Mouse (Mus musculus) heart, embryonic 16.5 days (tissue): Measurements from ENCODE around the gene Man1a. TPM values are rescaled to one million over a fixed set of nuclear protein-coding genes. Genes with fewer than 3 reads are reported as not detected.

Experiments used
- ATAC-seq: fragments of 200-750 bp; cut with Nextera tagmentation; replicated peaks from 2 replicates; pipeline ENCODE4 v1.8.0; 2017; ENCODE audit warnings: moderate number of reproducible peaks; ENCODE audit not compliant: insufficient read depth, low FRiP score; ENCODE audit errors: extremely low read depth
- H3K27ac ChIP-seq: fragments of 300-500 bp; sonication (generic); 2 replicates; pipeline ENCODE4 v1.5.1; 2014; ENCODE audit warnings: mild to moderate bottlenecking, low read length, control low read depth, moderate library complexity
- H3K27me3 ChIP-seq: fragments of 300-500 bp; sonication (generic); 2 replicates; pipeline ENCODE4 v1.6.1; 2014; ENCODE audit warnings: low read length, mixed read lengths; ENCODE audit not compliant: control insufficient read depth, insufficient read depth
- H3K36me3 ChIP-seq: fragments of 300-500 bp; sonication (generic); 2 replicates; pipeline ENCODE4 v1.6.1; 2014; ENCODE audit not compliant: control insufficient read depth, insufficient read depth
- H3K4me1 ChIP-seq: fragments of 300-500 bp; sonication (generic); 2 replicates; pipeline ENCODE4 v1.6.1; 2014; ENCODE audit warnings: low read length, mixed read lengths; ENCODE audit not compliant: control insufficient read depth, insufficient read depth
- H3K4me2 ChIP-seq: fragments of 300-500 bp; sonication (generic); 2 replicates; pipeline ENCODE4 v1.6.1; 2014; ENCODE audit warnings: low read depth, mild to moderate bottlenecking, control low read depth, low read length
- H3K4me3 ChIP-seq: fragments of 300-500 bp; sonication (generic); 2 replicates; pipeline ENCODE4 v1.5.1; 2014; ENCODE audit warnings: mild to moderate bottlenecking, control low read depth, low read length
- H3K9ac ChIP-seq: fragments of 300-500 bp; sonication (generic); 2 replicates; pipeline ENCODE4 v1.6.1; 2014; ENCODE audit warnings: low read length, control low read depth
- H3K9me3 ChIP-seq: fragments of 300-500 bp; sonication (generic); replicated peaks from 2 replicates; pipeline ENCODE4 v1.6.1; 2016; ENCODE audit warnings: low read length; ENCODE audit not compliant: control insufficient read depth
- WGBS: fragments of 180-500 bp; shearing (Covaris S2); extraction: QIAGEN DNeasy Blood & Tissue Kit; methylation state at CpG from one replicate; pipeline ENCODE4 v1.1.7; 2014; 5-methylcytosine and 5-hydroxymethylcytosine counted together
- polyA plus RNA-seq: library from polyadenylated mRNA; unstranded; fragments of >200 nt; fragmentation: Nextera tagmentation; extraction: Ambion mirVana; gene quantifications from 2 replicates; pipeline ENCODE4 v1.2.1, GENCODE M21; 2015

The Man1a gene
- polyA plus RNA-seq, 1 experiment from 2014 or later: 5.8 TPM

DNA sequence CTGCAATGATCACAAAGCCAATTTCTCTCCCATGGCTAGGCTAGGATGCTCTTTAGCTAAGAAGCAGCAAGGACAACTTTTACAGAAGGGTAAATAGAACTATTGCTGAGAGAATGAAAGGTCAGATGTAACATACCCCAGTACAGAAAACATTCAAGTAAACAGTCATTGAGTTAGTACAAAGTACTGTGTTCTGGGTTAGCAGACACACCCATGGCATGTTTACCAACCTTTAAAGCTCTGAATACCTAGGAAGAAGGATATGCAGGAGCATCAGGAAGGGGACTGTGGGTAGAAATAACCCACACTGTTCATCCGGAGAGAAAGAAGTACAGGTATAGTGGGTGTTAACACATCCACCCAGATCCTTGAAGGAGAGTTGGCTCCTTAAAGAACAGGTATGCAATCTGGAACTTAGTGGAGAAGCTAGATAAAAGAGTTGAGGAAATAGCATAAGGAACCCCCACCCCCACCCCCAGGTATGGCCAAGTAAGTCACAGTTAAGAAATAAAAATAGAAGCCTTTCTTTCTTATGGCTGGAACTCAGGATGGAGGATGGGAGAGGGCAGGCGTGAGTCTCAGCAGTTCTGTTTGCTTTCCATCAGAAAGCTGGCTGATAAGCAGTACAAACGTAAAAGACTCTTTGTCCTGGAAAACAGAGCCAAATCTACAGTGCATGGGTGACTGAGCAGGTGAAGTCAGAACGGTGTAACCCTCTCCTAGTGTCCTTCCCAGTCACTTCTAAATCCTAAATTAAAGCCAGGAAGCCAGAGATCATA is 146.5 kb downstream of the Man1a start:
- Histone ChIP-seq H3K4me2 (no peak overlapping the region), H3K4me3 (no peak overlapping the region), H3K36me3 (no peaks in the 10 kb centered on the region), H3K4me1 (peaks cover 8% of the 10 kb centered on the region), H3K9me3 (no peaks in the 10 kb centered on the region), H3K9ac (no peak overlapping the region), H3K27me3 (no peaks in the 10 kb centered on the region), H3K27ac (no peak overlapping the region)
- ATAC-seq: no peak
- 29% methylated on average over 4 of the region's 4 CpGs for whole genome bisulfite sequencing

DNA sequence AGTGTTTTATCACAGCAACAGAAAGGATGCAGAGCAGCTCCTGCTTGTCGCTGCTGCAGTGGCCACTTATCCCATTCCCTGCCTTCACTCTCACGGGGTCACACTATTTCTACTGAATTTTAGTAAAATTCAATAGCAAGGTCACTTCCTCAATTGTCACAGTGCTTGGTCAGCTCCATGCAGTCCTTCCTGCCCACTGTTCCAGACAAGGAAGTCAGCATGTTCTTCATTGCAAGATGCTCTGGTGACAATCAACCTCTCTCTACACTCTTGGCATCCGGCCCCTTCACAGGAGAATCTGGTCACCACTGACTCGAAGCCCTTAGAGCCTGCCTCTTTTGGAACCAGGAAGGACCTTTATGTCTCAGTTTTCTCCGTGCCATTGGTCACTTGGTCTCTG is 148.5 kb downstream of the Man1a start:
- no peaks in the 10 kb centered on the region for H3K27me3 ChIP-seq
- WGBS: 56% methylated on average over 5 of the region's 5 CpGs

GRCm38 (mm10) chr10:53925456-53925855 is 151.0 kb downstream of the Man1a start:
- H3K27me3 ChIP-seq: no peaks in the 10 kb centered on the region
- H3K27ac ChIP-seq: no peak overlapping the region
- no peak for ATAC-seq
- no peak overlapping the region for H3K4me3 ChIP-seq
- no peak overlapping the region for H3K4me2 ChIP-seq
- H3K4me1 ChIP-seq: peaks cover 8% of the 10 kb centered on the region
- H3K36me3 ChIP-seq: no peaks in the 10 kb centered on the region
- 69% methylated on average over 6 of the region's 6 CpGs for WGBS
- H3K9ac ChIP-seq: no peak overlapping the region
- no peaks in the 10 kb centered on the region for H3K9me3 ChIP-seq

More for the DNA sequence above, 148.5 kb downstream of the Man1a start:
- no peak overlapping the region for H3K9ac ChIP-seq
- H3K4me1 ChIP-seq: peaks cover 8% of the 10 kb centered on the region
- no peaks in the 10 kb centered on the region for H3K9me3 ChIP-seq
- ATAC-seq: no peak
- no peaks in the 10 kb centered on the region for H3K36me3 ChIP-seq
- no peak overlapping the region for H3K27ac ChIP-seq
- H3K4me2 ChIP-seq: no peak overlapping the region
- no peak overlapping the region for H3K4me3 ChIP-seq

DNA sequence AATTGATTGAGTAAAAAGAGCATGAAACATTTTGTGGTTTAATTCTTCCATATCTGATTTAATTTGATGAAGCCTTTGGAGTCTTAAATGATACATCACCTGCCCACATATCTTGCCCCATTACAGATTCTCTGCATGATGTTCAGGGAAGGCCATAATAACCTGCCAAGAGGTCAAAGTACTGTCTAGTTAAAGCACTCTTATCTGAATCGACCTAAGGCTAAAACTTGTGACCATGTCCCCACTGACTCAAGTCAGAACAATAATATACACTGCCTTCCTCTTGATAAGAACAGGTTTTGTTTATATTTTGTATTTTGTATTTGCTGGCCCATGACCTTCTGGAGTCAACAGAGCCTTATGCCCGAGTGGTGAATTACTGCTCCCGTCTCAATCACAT is 154.2 kb downstream of the Man1a start:
- H3K36me3 ChIP-seq: no peaks in the 10 kb centered on the region
- no peaks in the 10 kb centered on the region for H3K4me1 ChIP-seq
- no peak overlapping the region for H3K4me3 ChIP-seq
- no peak for ATAC-seq
- H3K27me3 ChIP-seq: no peaks in the 10 kb centered on the region
- H3K9ac ChIP-seq: no peak overlapping the region
- H3K9me3 ChIP-seq: no peaks in the 10 kb centered on the region
- no peak overlapping the region for H3K4me2 ChIP-seq
- no peak overlapping the region for H3K27ac ChIP-seq
- WGBS: 79% methylated on average over 3 of the region's 3 CpGs

GRCm38 (mm10) chr10:53917517-53917916 is 158.9 kb downstream of the Man1a start:
- Histone ChIP-seq H3K27ac (no peak overlapping the region), H3K36me3 (no peaks in the 10 kb centered on the region), H3K27me3 (no peaks in the 10 kb centered on the region), H3K9ac (no peak overlapping the region), H3K4me1 (no peaks in the 10 kb centered on the region), H3K4me3 (no peak overlapping the region), H3K9me3 (no peaks in the 10 kb centered on the region), H3K4me2 (no peak overlapping the region)
- 70% methylated on average over 3 of the region's 3 CpGs for WGBS
- ATAC-seq: no peak

GRCm38 (mm10) chr10:53915719-53916118 is 160.7 kb downstream of the Man1a start:
- Histone ChIP-seq H3K4me3 (no peak overlapping the region), H3K27me3 (no peaks in the 10 kb centered on the region), H3K9ac (no peak overlapping the region), H3K36me3 (no peaks in the 10 kb centered on the region), H3K9me3 (no peaks in the 10 kb centered on the region), H3K27ac (no peak overlapping the region), H3K4me2 (no peak overlapping the region), H3K4me1 (no peaks in the 10 kb centered on the region)
- ATAC-seq: no peak
- WGBS: 63% methylated on average over 6 of the region's 6 CpGs

DNA sequence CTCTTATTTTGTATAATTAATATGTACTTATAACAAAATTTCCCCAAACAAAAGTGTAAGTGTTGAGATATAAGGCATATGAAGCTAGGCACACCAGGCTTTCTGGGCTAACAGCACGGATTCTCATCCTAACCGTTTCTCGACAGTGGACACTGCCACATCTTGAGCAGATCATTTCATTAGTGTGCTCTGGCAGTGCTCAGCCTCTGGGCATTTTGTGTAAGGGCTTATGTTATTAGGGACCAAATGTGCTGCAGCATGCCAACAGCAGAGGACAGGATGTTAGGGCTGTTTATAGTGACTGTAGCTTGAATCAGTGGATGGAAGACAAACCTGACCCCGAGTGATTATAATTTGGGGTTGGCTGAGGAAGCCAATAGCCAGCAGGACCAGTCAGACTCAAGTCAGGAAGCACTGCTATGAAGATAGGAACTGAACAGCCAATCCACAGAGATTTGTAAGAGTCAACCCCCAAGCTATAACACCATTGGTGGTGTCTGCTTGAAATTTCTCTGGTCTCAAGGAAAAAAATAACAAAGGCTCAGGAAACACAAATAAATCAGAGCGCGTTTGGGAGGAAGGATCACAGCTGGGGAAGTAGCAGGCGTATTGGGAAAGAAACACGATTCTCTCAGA is 161.3 kb downstream of the Man1a start:
- no peaks in the 10 kb centered on the region for H3K36me3 ChIP-seq
- H3K9me3 ChIP-seq: no peaks in the 10 kb centered on the region
- no peak for ATAC-seq
- WGBS: 72% methylated on average over 8 of the region's 8 CpGs
- H3K4me1 ChIP-seq: no peaks in the 10 kb centered on the region
- H3K4me2 ChIP-seq: no peak overlapping the region
- H3K9ac ChIP-seq: no peak overlapping the region
- H3K27ac ChIP-seq: no peak overlapping the region
- H3K27me3 ChIP-seq: no peaks in the 10 kb centered on the region
- H3K4me3 ChIP-seq: no peak overlapping the region

DNA sequence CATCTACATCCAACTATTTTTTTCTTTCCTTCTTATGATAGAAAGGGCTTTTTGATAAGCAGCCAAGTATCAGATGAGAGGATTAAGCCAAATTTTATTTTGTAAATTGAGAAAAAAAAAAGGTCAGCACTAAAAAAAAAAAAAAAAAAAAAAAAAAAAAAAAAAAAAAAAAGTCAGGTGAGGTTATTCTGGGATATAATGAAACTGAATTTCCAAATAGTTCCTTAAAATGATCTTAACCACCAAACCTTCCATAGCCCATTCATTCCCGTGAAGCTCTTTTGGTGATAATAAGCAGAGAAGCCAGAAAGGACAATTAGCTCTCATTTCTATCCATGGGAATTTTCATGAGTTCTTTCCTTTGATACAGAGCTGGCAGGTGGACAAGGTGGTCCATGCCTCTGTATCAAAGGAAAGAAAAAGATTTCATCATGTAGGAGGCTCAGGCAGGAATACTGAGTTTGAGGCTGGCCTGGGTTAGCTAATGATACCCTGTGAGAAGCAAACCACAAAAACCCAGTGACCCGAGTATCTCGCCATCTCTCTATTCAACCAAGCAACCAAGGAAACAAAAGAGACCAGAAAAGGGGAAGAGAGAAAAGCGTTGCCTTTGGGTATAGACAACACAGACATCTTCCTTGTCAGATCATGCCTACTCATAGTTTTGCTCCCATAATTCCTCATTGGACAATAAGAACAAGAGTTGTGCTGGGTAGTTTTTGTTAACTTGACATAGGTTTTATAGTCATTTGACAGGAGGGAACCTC is 162.7 kb downstream of the Man1a start:
- Histone ChIP-seq H3K4me1 (no peaks in the 10 kb centered on the region; the same call in 1 of the 2 replicates), H3K27me3 (no peaks in the 10 kb centered on the region), H3K9ac (no peak overlapping the region), H3K4me3 (no peak overlapping the region), H3K4me2 (no peak overlapping the region), H3K9me3 (no peaks in the 10 kb centered on the region), H3K36me3 (no peaks in the 10 kb centered on the region), H3K27ac (no peak overlapping the region)
- WGBS: 91% methylated on average over 4 of the region's 4 CpGs
- no peak for ATAC-seq

GRCm38 (mm10) chr10:53889512-53889911 is 186.9 kb downstream of the Man1a start:
- Histone ChIP-seq H3K9ac (no peak overlapping the region), H3K4me3 (no peak overlapping the region), H3K27me3 (no peaks in the 10 kb centered on the region), H3K27ac (no peak overlapping the region), H3K4me1 (no peaks in the 10 kb centered on the region), H3K4me2 (no peak overlapping the region), H3K36me3 (no peaks in the 10 kb centered on the region), H3K9me3 (no peaks in the 10 kb centered on the region)
- ATAC-seq: no peak
- 70% methylated on average over 4 of the region's 4 CpGs for WGBS
